Mouse (Mus musculus) G1E-ER4 (cell line): ENCODE measurements around the gene Cul7. TPM values are rescaled to one million over a fixed set of nuclear protein-coding genes. Genes with fewer than 3 reads are reported as not detected.

Source experiments
- GATA1 ChIP-seq: IDR thresholded peaks from one replicate; pipeline ENCODE4 v1.8.0; 2012; ENCODE audit warnings: low read length, inconsistent platforms
- polyA plus RNA-seq: library from polyadenylated mRNA; stranded (reverse); fragments of >175 nt; gene quantifications from 2 replicates; pipeline ENCODE4 v1.2.3, GENCODE M21; 2012

Gene Cul7
- polyA plus RNA-seq, 1 experiment = 94.6 TPM

DNA sequence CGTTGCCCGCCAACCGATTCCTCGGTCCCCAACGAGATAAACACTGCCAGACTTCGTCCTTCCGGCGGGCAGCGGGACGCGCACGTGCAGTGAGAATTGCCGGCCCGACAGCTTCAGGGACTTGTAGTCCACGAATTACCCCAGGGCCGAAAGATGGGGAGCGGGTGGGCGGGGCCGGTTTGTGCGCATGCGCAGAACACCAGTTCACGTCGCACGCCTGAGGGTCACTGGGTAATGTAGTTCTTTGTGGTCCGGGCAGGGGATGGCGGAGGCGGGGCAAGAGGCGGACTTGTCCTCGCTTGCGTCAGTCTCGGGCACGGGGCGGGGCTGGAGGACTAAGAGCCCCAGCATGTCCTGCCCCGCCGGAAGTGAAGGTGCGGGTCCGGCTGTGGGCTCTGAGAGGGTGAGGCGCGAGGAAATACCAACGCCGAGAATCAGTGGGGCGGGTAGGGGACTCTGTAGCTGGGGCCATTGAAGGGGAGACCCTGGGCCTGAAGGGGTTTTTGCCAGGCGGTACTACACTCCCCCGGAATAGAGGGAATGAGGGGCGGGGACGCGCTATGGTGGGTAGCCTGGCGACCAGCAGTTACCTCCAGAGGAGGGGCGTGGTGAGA is 30.7 kb downstream of the Cul7 start, which contains the start of gene Klhdc3:
Gene Klhdc3 (minus strand): TSS at position 155 of the 614 bp plus-strand sequence.
- no peak for TF ChIP-seq GATA1

DNA sequence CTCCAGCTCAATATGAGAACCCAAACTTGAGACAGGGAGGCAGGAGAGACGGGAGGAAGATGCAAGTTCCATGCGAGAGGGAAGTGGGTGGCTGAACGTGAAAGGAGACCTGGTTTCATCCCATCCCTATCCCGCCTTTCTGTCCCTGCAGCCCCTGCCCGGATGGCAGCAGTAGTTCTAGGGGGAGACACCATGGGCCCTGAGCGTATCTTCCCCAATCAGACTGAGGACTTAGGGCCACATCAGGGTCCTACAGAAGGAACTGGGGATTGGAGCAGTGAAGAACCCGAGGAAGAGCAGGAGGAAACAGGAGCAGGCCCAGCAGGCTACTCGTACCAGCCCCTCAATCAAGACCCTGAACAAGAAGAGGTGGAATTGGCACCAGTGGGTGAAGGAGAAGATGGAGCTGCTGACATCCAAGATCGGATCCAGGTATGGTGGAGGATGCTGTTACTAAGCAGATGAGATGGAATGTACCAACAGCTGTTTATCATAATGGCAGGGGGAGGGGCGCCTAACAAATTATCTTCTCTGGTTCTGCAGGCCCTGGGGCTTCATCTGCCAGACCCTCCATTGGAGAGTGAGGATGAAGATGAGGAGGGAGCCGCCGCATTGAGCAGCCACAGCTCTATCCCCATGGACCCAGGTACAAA is 31.5 kb downstream of the Cul7 start:
- TF ChIP-seq GATA1 = no peak

DNA sequence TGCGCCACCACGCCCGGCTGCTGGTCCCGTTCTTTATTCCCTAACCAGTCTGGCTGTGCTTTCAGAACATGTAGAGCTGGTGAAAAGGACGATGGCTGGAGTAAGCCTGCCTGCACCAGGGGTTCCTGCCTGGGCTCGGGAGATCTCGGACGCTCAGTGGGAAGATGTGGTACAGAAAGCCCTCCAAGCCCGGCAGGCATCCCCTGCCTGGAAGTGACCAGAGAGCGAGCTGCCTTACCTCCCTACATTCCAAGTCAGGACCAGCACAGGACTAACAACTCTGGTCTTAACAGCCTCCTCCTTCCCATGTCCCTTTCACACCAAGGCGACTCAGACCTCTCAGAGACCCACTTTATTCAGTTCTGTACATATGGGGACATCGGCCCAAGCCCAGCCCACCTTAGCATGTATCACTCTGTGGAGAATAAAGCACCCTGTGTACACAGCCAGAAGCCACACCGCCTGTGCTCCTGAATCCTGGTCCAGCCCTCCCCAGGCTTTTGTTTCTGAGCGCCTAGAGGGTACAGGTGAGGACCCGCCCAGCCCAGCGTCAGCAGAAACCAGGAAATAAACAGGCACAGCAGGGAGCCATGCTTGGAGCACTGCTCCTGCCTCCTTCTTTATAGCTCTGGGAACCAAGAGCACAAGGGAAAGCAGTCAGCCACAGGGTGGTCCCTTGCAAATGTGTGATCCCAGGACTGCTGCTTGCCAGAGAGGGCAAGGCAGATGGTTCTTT is 32.7 kb downstream of the Cul7 start:
- no peak for TF ChIP-seq GATA1

DNA sequence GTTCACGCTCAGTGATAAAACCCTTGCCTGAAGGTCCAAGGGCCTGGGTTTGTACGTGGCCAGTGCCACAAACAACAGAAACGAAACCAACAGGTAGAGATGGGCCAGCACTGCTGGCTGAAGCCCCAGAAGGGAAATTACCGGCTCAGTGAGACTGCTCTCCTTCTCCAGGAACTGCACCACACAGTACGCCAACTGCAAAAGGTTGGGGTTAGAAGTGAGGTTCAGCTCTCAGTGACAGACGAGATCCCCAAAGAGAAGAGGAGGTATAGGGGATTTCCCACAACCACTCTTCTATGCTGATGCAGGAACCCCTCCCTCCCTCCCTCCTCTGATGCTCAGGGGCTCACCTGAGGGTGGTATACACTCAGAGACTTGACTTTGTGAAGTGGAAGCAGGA is 35.8 kb downstream of the Cul7 start:
- no peak for TF ChIP-seq GATA1

DNA sequence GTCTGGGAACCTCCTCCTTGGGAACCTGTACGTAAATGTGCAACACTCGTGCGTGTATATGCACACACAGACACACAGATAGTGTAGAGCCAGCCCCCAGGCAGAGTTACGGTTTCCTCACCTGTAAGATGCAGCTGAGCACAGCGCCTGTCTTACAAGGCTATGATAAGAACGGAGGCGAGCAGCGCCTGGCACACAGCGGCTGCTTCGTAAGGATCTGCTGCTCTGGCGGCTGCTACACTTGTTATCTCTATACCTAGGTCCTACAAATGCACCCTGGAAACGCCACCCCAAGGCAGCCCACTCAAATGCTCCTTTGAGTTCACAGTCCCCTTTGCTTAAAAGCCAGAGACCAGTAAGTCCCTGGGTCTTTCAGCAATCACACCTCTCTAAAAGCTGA is 40.5 kb downstream of the Cul7 start:
- no peak for TF ChIP-seq GATA1

DNA sequence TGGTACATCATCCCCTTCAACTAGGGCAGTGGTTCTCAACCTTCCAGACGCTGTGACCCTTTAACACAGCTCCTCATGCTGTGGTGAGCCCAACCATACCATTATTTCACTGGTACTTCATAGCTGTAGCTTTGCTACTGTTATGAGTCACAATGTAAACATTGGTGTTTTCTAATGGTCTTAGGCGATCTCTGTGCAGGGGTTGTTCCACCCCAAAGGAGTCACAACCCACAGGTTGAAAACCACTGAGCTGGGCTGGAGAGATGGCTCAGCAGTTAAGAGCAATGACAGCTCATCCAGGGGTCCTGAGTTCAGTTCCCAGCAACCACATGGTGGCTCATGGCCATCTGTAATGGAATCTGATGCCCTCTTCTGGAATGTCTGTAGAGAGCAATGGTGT is 41.3 kb downstream of the Cul7 start:
- no peak for TF ChIP-seq GATA1

DNA sequence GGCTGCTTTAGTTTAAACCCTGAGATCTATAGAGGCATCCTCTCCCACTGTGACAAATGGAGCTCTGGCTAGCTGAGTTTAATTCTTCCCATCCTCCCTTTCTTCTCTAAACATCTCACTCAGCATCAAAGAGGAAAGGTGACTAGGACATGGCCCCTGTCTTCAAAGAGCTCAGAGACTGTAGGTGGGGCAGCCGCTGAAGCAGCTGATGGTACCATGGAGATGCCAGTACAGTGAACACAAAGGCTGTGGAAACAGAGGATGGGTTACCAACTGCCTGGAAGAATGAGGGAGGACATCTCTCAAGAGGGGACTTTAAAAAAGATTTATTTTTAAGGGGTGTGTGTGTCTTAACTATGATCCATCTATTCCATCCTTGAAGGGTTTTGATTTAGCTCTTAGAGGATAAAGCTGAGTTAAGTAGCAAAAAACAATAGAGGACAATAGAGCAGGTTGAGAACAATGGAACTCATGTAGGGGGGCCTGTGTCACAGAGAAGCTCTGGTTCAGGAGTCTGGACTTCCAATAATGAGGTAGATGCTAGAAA is 44.5 kb downstream of the Cul7 start:
- TF ChIP-seq GATA1 = no peak

DNA sequence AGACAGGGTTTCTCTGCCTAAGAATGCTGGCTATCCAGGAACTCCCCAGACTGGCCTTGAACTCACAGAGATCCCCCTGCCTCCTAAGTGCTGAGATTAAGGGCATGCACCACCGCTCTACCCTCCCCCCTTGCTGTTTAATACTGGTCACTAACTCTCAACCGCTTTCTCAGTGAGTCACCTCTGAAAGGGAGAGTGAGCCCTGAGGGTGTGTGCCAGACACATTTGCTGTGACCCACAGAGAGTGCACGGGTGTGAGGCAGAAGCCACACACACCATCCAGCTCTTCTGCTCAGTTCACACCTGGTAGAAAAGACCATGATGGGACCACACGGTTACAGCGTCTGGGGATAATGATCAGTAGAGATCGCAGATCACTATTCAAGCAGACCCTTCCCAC is 48.4 kb downstream of the Cul7 start:
- no peak for TF ChIP-seq GATA1

DNA sequence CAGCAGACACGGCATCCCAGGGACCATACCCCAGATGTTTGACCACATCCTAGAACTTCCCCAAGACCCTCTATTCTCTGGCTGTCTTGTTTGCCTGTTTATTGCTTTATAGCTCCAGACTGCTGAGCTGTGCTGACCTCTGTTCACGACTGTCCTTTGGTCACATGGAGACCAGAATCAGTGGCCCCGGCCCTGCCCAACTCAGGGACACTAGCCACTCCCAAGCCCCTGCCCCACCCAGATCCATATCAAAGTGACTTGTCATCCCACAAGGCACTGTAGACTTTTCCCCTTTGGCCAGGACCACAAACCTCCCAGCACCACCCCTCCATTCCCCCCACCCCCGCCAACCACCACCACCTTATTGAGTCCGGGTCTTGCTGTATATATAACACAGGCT is 49.1 kb downstream of the Cul7 start:
- TF ChIP-seq GATA1 = no peak

DNA sequence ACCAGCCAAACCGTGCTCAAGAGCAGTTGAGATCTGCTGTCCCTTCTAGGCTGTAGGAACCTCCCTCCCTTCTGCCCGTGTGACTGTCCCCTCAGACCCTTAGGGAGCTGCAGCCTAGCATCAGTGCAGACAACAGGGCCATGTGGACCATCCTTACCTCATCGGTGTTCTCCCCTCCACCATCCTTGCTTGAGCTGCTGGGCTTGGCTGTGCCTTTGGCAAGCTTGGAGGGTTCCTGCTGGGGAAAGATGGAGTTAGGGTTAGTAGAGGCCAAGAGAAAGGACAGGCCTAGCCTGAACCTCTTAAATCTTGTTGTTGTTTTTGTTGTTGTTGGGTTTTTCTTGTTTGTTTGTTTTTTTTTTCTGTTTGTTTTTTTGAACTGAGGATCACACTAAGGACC is 49.8 kb downstream of the Cul7 start:
- TF ChIP-seq GATA1 = no peak

DNA sequence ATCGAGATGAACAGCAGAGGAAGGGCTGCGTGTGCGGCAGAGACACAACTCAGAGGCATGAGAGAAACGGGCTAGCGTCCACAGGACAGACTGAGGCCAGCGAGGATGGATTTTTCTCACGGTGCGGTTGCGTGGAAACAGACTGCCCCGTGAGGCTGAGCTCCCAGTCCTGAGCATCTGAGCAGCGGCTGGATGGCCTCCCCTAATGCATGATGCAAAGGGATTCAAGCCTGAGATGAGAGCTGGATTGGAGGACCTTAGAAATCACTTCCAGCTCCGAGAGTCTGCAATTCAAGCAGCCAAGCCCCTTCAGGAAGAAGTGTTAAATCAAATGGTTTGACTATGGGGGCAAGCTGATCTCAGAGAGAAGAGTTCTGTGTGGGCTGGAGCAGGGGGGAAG is 51.4 kb downstream of the Cul7 start:
- TF ChIP-seq GATA1 = no peak

DNA sequence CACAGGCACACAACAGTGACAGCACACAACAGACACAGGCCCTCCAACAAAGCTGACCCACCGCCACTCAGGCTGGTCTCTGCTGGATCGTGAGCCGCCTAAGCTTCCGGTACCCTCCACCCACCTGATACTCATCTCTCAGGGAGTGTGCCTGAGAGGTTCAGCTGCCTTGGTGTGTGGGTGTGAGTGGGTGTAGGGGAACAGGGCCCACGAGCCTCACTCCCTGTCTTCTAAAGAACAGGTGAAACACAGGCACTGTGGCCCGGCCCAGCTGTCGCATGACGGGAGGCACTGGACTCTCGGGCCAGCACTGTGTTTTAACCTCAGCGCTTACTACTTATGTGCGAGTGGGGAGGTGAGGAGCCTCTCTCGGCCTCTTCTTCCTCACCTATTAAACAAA is 52.0 kb downstream of the Cul7 start:
- no peak for TF ChIP-seq GATA1

DNA sequence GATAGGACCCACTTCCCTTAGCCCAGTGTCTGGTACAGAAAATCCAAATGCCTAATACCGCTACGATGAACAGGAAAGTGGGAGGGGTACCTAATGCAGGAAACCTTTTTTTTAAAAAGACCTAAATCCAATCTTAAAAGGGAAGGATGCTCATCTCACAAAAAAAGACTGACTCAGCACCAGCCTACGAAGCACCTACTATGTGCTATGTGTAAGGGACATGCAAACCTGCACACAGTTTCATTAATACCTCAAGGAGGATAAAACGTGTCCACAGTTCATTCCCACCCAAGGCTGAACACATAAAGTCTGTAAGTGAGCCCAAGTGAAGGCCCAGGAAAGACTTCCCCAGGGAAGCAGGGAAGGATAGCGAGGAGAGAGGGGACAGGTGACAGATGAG is 52.4 kb downstream of the Cul7 start:
- no peak for TF ChIP-seq GATA1

DNA sequence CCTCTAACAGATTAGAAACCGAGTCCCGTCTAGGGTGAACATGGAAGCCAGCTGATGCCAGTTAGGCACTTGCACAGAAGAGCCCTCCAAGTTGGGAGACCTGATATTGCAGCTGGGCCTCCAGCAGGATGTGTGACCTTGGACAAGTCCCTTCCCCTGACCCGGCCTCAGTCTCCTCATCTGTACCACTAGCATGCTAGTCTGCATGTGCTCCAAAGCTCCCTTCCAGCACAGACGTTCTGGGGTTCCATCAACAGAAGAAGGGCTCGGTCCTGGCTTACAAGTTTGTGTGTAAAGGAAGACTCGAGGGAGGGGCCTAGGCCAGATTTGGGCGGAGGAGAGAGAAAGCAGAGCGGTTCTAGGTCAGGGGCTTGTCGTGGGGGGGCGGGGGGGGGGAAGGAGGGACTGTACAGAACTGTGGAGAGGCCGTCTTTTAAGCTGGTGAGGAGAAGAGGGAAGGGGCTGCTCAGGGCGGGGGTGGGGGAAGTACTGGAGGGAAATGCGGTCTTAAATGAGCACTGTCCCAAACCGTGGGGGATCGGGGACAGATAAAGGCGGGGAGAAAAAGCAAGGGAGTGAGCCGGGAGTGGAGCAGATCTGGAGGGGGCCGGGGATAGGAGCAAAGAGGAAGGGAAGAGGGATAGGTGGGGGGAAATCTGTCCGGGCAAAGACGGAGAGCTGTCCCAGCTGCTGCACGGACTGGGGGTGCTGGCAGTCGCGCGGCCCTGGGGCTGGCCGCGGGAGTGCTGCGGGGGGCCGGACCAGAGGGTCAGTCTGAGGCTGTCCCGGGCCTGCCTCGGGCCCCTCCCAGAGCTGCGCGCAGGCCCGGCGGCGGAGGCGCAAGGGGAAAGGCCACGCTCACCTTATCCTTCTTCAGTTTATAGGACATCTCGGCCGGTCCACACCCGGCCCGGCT is 54.1 kb downstream of the Cul7 start:
- no peak for TF ChIP-seq GATA1
